Mouse (Mus musculus) mesoderm, embryonic 11.5 days (tissue): Measurements from ENCODE around the gene Zfp523.

Experiments
- DNase-seq: peaks from one replicate; pipeline ENCODE4 v3.0.0-alpha.2; 2012; ENCODE audit warnings: low read depth, low spot score

The Zfp523 gene

GRCm38 (mm10) chr17:28176775-28177539 is at the start of gene Zfp523:
Gene Zfp523, plus strand, starts transcription at chr17:28177129.
- DNase-seq, result peak; percentile 95

- no peak for DNase-seq
These were observed 47.1 kb upstream of the Zfp523 start for GRCm38 (mm10) chr17:28129796-28130195.

- DNase-seq, result no peak
These were observed 46.4 kb upstream of the Zfp523 start for GRCm38 (mm10) chr17:28130391-28131125.

- no peak for DNase-seq
These were observed 45.8 kb upstream of the Zfp523 start for GRCm38 (mm10) chr17:28131156-28131555.

GRCm38 (mm10) chr17:28133193-28133592 is 43.7 kb upstream of the Zfp523 start:
- DNase-seq, result peak; percentile 76

GRCm38 (mm10) chr17:28135496-28135895 is 41.4 kb upstream of the Zfp523 start:
- DNase-seq, result no peak

- no peak for DNase-seq
These were observed 40.7 kb upstream of the Zfp523 start for GRCm38 (mm10) chr17:28136266-28136665.

GRCm38 (mm10) chr17:28138013-28138412 is 38.9 kb upstream of the Zfp523 start:
- DNase-seq, result no peak

- no peak for DNase-seq
These were observed 38.2 kb upstream of the Zfp523 start for GRCm38 (mm10) chr17:28138685-28139084.

- DNase-seq, result no peak
These were observed 36.3 kb upstream of the Zfp523 start for GRCm38 (mm10) chr17:28140431-28141204.

- DNase-seq, result no peak
These were observed 35.7 kb upstream of the Zfp523 start for GRCm38 (mm10) chr17:28141205-28141650.

GRCm38 (mm10) chr17:28141771-28142699 is 34.9 kb upstream of the Zfp523 start, which contains the start of gene Scube3:
Gene Scube3, plus strand, starts transcription at chr17:28142141.
- peak; percentile 85 for DNase-seq

GRCm38 (mm10) chr17:28142700-28143610 is 34.0 kb upstream of the Zfp523 start:
- DNase-seq, result peak; percentile 44

- no peak for DNase-seq
These were observed 33.2 kb upstream of the Zfp523 start for GRCm38 (mm10) chr17:28143751-28144150.

- no peak for DNase-seq
These were observed 32.7 kb upstream of the Zfp523 start for GRCm38 (mm10) chr17:28144241-28144640.

GRCm38 (mm10) chr17:28148288-28148687 is 28.6 kb upstream of the Zfp523 start:
- DNase-seq, result no peak

- no peak for DNase-seq
These were observed 27.2 kb upstream of the Zfp523 start for GRCm38 (mm10) chr17:28149734-28150133.

- DNase-seq, result no peak
These were observed 26.5 kb upstream of the Zfp523 start for GRCm38 (mm10) chr17:28150456-28150855.

- no peak for DNase-seq
These were observed 23.8 kb upstream of the Zfp523 start for GRCm38 (mm10) chr17:28153095-28153494.

GRCm38 (mm10) chr17:28154970-28155369 is 22.0 kb upstream of the Zfp523 start:
- DNase-seq, result no peak
